Mouse (Mus musculus): ENCODE measurements around the gene Ccdc30. TPM values are rescaled to one million over a fixed set of nuclear protein-coding genes. Genes with fewer than 3 reads are reported as not detected.

Ccdc30 gene
- total and polyA plus RNA-seq, 3 experiments = not detected

GRCm38 (mm10) chr4:119437936-119438335, 22.6 kb upstream of the Ccdc30 start:
- TF ChIP-seq ZMIZ1 (IDR thresholded peaks at IDR 0.05; ENCODE audit: low read depth, low read length) (no peak), MAX (IDR thresholded peaks at IDR 0.05; ENCODE audit: low read length) (no peak), MYB (IDR thresholded peaks at IDR 0.05; ENCODE audit: low read depth, low read length) (no peak), USF1 (IDR thresholded peaks at IDR 0.05; ENCODE audit: low read depth, low read length) (no peak), NRF1 (IDR thresholded peaks at IDR 0.05; ENCODE audit: insufficient read depth, low read depth, low read length, poor library complexity, severe bottlenecking) (no peak), SIN3A (IDR thresholded peaks at IDR 0.05; ENCODE audit: low read length) (no peak), RCOR1 (IDR thresholded peaks at IDR 0.05; ENCODE audit: low read depth, low read length) (no peak), TAL1 (IDR thresholded peaks at IDR 0.05; ENCODE audit: low read length) (no peak), CHD2 (IDR thresholded peaks at IDR 0.05; ENCODE audit: low read length) (no peak), GATA1 (IDR thresholded peaks at IDR 0.05; ENCODE audit: low read depth, low read length) (no peak), TBP (IDR thresholded peaks at IDR 0.05; ENCODE audit: low read depth, low read length) (no peak), RAD21 (IDR thresholded peaks at IDR 0.05; ENCODE audit: low read depth, low read length) (no peak), ZC3H11A (IDR thresholded peaks at IDR 0.05; ENCODE audit: low read depth, low read length) (no peak), ZNF384 (IDR thresholded peaks at IDR 0.05; ENCODE audit: low read depth, low read length) (no peak), ELF1 (IDR thresholded peaks at IDR 0.05; ENCODE audit: low read depth, low read length) (no peak), CTCF (IDR thresholded peaks at IDR 0.05 in 2 of 3, conservative IDR thresholded peaks at IDR 0.05 in 1 of 3; ENCODE audit: control insufficient read depth in 1 of 3, insufficient read depth in 1 of 3, low read depth in 2 of 3, low read length in 3 of 3, poor library complexity in 1 of 3, severe bottlenecking in 1 of 3) (no peak), MAZ (IDR thresholded peaks at IDR 0.05; ENCODE audit: low read depth, low read length) (no peak)
- H3K27ac ChIP-seq (ENCODE audit: control insufficient read depth, low read depth, low read length) = no peak overlapping the region
- H3K4me3 ChIP-seq (ENCODE audit: control insufficient read depth in 1 of 2, insufficient read depth in 1 of 2, low read depth in 2 of 2, low read length in 2 of 2) = no peak overlapping the region
- H3K9me3 ChIP-seq (replicated peaks; ENCODE audit: insufficient read depth, low read length) = no peaks in the 10 kb centered on the region
- peaks cover 2 to 5% of the 10 kb centered on the region in 2 experiments for H3K27me3 ChIP-seq (ENCODE audit: control insufficient read depth in 1 of 2, insufficient read depth in 2 of 2, low read length in 2 of 2)
- H3K4me1 ChIP-seq (ENCODE audit: control insufficient read depth in 1 of 2, insufficient read depth in 2 of 2, low read length in 2 of 2) = no peaks in the 10 kb centered on the region
- H3K36me3 ChIP-seq (ENCODE audit: control insufficient read depth in 1 of 2, insufficient read depth in 2 of 2, low read length in 2 of 2) = no peaks in the 10 kb centered on the region
- no peaks in the 10 kb centered on the region for H3K79me2 ChIP-seq (ENCODE audit: control insufficient read depth, insufficient read depth, low read length, poor library complexity)
- H3K9ac ChIP-seq (ENCODE audit: control insufficient read depth, low read depth, low read length, poor library complexity, severe bottlenecking) = no peak overlapping the region
- DNase-seq (ENCODE audit: low read depth, low spot score) = no peak

GRCm38 (mm10) chr4:119430678-119431077, 15.4 kb upstream of the Ccdc30 start:
- Histone ChIP-seq H3K9me3 (replicated peaks; ENCODE audit: insufficient read depth, low read length) (no peaks in the 10 kb centered on the region), H3K36me3 (ENCODE audit: control insufficient read depth in 1 of 2, insufficient read depth in 2 of 2, low read length in 2 of 2) (no peaks in the 10 kb centered on the region), H3K27ac (ENCODE audit: control insufficient read depth, low read depth, low read length) (no peak overlapping the region), H3K4me1 (ENCODE audit: control insufficient read depth in 1 of 2, insufficient read depth in 2 of 2, low read length in 2 of 2) (no peaks in the 10 kb centered on the region), H3K9ac (ENCODE audit: control insufficient read depth, low read depth, low read length, poor library complexity, severe bottlenecking) (no peak overlapping the region), H3K4me3 (ENCODE audit: control insufficient read depth in 1 of 2, insufficient read depth in 1 of 2, low read depth in 2 of 2, low read length in 2 of 2) (no peak overlapping the region), H3K27me3 (ENCODE audit: control insufficient read depth in 1 of 2, insufficient read depth in 2 of 2, low read length in 2 of 2) (peaks cover 8% of the 10 kb centered on the region in 2 experiments), H3K79me2 (ENCODE audit: control insufficient read depth, insufficient read depth, low read length, poor library complexity) (no peaks in the 10 kb centered on the region)
- peak; percentile 23 for DNase-seq (ENCODE audit: low read depth, low spot score)
- no peak for TF ChIP-seq POLR2A (IDR thresholded peaks at IDR 0.05; ENCODE audit: control insufficient read depth in 1 of 2, insufficient read depth in 1 of 2, low read depth in 1 of 2, low read length in 2 of 2, poor library complexity in 1 of 2)
- peak; percentile 56 for TF ChIP-seq SMC3 (IDR thresholded peaks at IDR 0.05; ENCODE audit: low read depth, low read length)
- TF ChIP-seq CHD2 (IDR thresholded peaks at IDR 0.05; ENCODE audit: low read length) = no peak
- no peak for TF ChIP-seq USF2 (IDR thresholded peaks at IDR 0.05; ENCODE audit: borderline replicate concordance in 1 of 2, insufficient read depth in 1 of 2, low read depth in 1 of 2, low read length in 2 of 2)
- TF ChIP-seq ELF1 (IDR thresholded peaks at IDR 0.05; ENCODE audit: low read depth, low read length) = no peak
- TF ChIP-seq ZNF384 (IDR thresholded peaks at IDR 0.05; ENCODE audit: low read depth, low read length) = no peak
- no peak for TF ChIP-seq USF1 (IDR thresholded peaks at IDR 0.05; ENCODE audit: low read depth, low read length)
- no peak for TF ChIP-seq UBTF (IDR thresholded peaks at IDR 0.05; ENCODE audit: borderline replicate concordance, insufficient read depth, low read depth, low read length)
- peak; percentile 31; the same call in 1 of the 2 replicates for TF ChIP-seq ZC3H11A (IDR thresholded peaks at IDR 0.05; ENCODE audit: low read depth, low read length)
- no peak for TF ChIP-seq MYC (IDR thresholded peaks at IDR 0.05; ENCODE audit: low read depth, low read length)
- no peak for TF ChIP-seq HCFC1 (IDR thresholded peaks at IDR 0.05; ENCODE audit: low read depth, low read length)
- TF ChIP-seq MXI1 (IDR thresholded peaks at IDR 0.05; ENCODE audit: low read depth, low read length) = no peak
- TF ChIP-seq KAT2A (conservative IDR thresholded peaks at IDR 0.05; ENCODE audit: low read depth, low read length) = no peak
- TF ChIP-seq CHD1 (IDR thresholded peaks at IDR 0.05; ENCODE audit: low read depth, low read length) = no peak
- TF ChIP-seq MEF2A (IDR thresholded peaks at IDR 0.05; ENCODE audit: extremely low read depth, insufficient replicate concordance, low read depth, low read length, poor library complexity, severe bottlenecking) = no peak
- peak; percentile 30 to 62 (median 55) for TF ChIP-seq CTCF (IDR thresholded peaks at IDR 0.05 in 2 of 3, conservative IDR thresholded peaks at IDR 0.05 in 1 of 3; ENCODE audit: control insufficient read depth in 1 of 3, insufficient read depth in 1 of 3, low read depth in 2 of 3, low read length in 3 of 3, poor library complexity in 1 of 3, severe bottlenecking in 1 of 3)
- no peak for TF ChIP-seq ZMIZ1 (IDR thresholded peaks at IDR 0.05; ENCODE audit: low read depth, low read length)
- TF ChIP-seq TCF12 (IDR thresholded peaks at IDR 0.05; ENCODE audit: low read depth, low read length) = no peak
- no peak for TF ChIP-seq GATA1 (IDR thresholded peaks at IDR 0.05; ENCODE audit: low read depth, low read length)
- no peak for TF ChIP-seq GABPA (IDR thresholded peaks at IDR 0.05; ENCODE audit: low read depth, low read length)
- no peak for TF ChIP-seq BHLHE40 (IDR thresholded peaks at IDR 0.05; ENCODE audit: borderline replicate concordance, low read depth, low read length)
- no peak for TF ChIP-seq TBP (IDR thresholded peaks at IDR 0.05; ENCODE audit: low read depth, low read length)
